Mouse (Mus musculus) kidney, adult 11 months (tissue): ENCODE data around the gene Arhgap32.

ENCODE experiments used
- DNase-seq: peaks from one replicate; pipeline ENCODE4 v3.0.0; 2022

The Arhgap32 gene

DNA sequence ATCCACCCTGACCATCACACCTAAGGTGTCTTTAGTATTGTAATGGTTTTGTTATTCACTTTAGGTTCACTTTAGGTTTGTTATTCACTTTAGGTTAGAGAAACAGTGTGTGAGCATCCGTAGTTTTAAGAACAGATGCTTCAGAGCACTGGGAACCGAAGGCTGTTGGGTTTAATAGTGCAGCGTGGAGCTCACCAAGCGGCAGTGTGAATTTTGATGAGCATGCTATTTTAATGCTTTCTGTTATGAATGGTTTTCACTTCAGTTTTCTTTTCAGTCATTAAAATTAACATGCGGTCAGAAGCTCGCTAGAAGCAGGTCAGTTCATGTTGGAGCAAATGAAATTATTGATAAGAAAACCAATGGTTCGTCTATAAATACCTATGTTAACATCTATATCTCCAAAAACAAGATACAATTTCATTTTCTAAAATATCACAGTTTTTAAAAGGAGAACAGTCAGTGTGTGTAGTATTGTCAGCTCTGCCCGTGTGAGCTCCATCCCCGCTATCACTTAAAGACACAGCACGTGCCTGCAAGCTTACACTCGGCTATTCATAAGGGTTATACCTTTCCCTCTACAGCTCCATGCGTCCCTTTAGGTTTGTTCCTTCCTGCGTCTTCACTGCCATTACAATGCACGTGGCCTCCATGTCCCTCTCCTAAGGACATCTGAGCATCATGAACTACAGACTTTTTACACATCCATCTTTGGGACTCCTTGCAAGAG lies 21.9 kb downstream of the Arhgap32 start:
- DNase-seq, result no peak

DNA sequence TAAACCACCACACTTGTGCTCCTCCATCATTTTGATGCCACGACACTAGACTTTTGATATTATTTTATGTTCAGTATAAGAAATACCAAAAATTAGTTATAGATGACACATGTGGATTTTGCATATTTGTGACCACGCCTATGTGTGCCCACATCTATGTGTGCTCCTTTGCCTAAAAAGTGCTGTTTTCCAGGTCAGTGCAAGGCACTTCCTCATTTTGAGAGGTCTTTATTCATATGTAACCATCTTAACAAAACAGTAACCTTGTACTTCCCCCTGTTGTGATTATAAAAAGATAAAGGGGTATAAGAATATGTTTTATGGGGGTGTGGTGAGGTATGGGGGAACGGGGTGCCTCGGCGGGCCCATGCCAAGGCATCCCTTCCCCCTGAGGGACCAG lies 22.7 kb downstream of the Arhgap32 start:
- DNase-seq, result no peak

DNA sequence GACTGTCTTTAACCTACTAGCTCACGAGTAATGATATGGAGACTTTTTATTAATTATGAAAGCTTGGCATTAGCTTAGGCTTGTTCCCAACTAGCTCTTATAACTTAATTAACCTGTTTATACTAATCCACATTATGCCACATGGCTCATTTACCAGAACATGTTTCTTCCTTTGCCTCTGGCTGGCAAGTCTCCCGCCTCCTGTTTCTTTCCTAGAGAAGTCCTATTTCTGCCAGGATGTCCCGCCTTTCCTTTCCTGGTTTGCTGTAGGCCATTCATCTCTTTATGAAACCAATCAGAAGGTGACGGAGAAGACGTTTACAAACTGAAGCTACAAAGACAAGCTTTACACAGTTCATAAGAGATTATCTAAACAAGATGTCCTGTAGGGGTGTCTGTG lies 23.7 kb downstream of the Arhgap32 start:
- no peak for DNase-seq

DNA sequence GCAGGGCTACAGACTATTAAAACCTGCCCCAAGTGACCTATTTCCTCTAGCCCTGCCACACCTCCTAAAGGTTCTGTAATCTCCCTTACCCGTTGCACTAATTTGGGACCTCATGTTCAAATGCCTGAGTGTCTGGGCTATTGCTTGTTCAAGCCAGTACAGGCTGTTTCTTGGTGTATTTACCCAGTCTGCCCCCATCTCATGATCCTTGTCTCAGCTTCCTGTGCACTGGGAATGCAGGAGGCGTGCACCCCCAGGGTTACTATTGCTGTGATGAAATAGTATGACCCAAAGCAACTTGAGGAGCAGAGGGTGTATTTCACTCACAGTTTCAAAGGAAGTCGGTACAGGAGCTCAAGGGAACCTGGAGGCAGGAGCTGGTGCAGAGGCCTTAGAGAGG lies 26.9 kb downstream of the Arhgap32 start:
- DNase-seq, result no peak

DNA sequence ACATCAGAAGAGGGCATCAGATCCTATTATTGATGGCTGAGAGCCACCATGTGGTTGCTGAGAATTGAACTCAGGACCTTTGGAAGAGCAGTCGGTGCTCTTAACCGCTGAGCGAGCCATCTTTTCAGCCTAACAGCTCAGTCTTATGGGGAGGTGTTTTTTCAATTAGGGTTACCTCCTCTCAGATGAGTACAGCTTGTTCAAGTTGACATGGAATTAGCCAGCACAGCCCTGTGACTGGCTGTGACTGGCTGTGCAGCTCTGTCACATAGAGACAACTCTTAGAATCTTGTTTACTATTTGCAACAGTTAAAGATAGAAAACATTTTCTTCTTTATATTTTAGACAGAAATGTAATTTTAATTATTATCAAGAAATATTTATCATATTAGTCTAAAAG lies 27.5 kb downstream of the Arhgap32 start:
- no peak for DNase-seq

DNA sequence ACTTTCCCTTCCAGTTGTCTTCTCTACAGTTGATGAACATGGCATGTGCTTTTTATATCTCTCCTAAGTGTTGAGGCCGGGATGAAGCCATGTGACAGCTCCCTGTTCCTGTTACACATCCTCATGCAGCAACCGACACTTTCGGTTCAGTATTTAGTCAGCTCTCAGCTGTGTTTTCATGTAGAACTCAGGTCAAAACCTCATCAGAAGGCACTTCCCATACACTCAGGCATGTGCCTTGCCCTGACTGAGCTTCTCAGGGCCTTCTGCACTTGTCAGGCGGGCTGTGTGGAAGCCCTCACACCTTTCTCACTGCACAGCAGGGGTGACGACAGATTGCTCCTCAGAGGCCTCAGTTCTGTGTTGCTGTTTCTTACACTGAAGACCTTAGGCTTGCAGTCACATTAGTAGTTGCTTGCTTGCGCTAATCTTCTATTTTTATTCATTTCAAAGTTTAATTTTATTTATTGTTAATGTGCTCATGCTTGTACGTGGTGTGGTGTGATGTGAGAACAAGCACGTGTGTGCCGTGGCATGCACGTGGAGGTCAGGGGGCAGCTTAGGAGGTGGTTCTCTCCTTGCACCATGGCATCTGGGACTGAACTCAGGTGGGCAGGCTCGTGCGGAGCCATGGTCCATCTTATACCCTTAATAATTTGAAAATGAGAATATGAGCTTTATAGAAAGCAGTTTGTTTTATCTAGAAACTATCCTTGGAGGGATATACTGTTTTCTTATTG lies 30.5 kb downstream of the Arhgap32 start:
- no peak for DNase-seq

DNA sequence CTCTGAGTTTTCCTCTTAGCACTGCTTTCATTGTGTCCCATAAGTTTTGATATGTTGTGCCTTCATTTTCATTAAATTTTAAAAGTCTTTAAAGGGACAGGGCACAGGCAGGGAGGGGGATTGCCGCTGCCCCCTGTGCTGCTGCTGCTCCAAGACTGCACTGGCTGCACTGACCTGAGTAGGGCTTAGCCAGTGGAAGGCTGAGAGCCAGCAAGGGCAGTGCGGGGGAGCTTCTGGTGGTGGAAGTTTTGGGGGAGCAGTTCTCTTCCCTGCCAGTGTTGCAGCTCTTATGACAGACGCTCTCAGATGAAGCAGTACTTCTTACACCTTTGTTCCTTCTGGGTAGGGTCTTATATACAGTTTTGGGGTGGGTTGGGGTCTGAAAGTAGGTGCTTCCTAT lies 33.3 kb downstream of the Arhgap32 start:
- DNase-seq, result no peak

DNA sequence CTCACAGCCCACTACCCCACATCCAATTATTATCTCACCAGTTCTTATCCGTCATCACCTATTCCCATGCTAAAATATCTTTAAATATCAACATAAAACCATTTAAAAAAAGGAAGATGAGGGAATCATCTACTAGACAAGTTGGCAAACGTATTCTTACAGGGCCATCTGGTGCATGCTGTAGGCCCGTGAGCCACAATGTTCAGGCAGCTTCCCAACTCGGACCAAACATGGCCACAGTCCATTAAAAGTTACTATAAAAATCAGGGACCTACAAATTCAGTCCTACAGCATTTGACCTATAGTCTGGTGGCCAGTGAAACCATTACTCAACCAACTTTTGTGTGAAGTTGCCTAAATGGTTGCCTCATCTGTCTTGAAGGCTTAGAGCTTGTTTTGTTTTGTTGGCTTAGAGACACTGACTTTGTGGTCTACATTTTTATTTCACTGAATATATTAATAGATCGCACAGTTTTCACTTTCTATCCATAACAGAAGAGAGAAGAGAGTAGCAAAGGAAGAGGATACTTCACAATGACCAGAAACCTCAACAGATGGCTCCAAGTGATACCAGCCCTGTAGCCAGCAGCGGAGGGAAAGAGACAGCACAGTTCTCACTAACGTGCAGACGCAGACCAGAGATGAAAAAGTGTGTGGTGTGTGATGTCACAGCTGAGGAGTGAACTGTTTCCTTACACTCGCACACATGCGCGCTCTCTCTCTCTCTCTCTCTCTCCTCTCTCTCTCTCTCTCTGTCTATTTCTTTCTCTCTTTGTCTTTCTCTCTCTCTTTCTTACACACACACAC lies 34.1 kb downstream of the Arhgap32 start:
- no peak for DNase-seq

DNA sequence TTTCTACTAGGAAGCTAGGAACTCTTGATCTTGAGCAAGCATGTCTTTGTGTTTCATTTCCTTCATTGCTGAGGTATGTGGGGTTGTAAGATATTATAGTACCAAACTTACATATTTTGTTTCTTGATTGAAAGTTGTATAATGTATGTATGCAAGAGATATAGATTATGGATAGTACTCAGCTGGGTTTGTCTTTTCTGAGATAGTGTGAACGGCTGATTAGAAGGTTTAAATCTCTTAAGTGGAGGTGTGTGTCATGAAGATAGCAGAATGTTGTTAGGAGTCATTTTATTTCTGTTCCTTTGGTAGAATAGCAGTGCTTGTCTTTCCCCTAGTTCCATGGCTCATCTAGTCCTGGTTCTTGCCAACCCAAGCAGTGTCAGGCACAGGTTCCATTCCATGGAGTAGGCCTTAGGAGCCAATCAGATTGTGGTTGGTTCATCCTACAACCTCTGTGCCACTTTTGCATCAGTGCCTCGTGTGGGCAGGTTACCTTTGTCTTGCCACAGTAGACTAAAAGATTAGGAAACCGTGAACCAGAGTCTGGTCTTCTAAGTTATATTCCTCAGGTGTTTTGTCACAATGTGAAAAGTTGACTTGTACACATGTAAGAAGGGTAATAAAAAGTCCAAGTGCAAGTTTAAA lies 38.9 kb downstream of the Arhgap32 start:
- DNase-seq, result no peak

DNA sequence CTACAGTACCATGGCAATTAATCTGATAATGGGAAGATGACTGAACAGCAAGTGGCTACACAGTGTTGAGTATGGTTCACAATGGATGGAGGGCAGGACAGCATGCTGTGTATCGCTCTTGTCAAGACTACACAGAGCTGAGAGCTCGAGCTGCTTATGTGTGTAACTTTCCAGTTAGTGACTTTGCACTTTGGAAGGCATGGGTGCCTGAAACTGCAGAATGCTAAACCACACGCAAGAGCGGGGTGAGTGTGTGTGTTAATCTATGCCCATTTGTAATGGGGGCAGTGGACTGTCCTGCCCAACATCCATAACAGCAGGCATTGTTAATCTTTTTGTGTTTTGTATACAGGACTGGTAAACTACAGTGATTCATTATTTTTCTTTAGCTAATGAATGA lies 40.8 kb downstream of the Arhgap32 start:
- peak; percentile 57 for DNase-seq

DNA sequence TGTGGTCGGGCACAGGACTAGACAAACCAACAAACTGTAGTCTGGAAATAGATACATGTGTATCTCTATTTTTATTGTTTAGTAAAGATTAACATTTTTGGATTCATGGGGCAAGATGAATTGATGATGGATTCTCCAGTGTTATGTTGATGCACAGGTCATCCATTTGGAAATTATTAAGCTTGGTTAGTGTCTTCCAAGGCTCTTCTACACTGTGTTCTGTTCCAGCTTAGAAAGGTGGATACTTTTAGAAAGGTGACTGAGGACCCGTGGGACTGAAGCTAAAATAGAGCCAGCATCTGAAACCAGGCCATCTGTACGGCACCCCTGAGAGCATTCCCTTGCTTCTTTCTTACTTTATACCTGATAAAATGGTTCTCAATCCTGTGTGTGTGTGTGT lies 41.3 kb downstream of the Arhgap32 start:
- no peak for DNase-seq

DNA sequence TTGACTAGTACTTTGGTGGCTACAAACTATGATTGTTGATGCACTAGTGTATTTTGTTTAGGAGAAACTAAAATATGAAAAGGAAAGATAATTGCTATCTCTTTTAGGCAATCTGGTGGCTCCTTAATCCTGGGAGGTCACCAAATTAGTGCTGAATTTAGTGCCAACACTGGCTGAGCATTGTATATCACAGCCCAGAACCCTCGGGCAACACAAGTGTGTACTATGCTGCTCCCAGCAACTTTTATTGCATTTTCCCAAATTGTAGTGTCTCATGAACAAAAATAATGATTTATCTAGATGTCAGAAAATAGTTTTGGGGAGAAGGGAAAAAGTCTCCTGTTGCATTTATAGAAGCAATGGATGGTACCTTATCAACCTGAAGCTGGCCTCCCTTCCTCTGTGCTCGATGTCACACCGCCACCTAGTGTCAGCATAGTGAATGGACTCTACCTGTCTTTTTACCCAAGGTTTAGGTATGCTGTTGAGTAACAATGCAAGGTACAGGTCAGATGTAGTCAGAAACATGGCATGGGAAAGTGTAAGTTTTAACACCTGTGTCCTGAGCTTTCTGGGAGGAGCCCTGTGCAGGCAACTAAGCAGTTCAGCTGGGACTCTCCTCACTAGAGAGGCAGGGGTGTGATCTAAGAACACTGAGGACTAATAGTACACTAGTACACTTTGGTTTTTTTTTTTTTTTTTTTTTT lies 43.1 kb downstream of the Arhgap32 start:
- DNase-seq, result peak; percentile 50

DNA sequence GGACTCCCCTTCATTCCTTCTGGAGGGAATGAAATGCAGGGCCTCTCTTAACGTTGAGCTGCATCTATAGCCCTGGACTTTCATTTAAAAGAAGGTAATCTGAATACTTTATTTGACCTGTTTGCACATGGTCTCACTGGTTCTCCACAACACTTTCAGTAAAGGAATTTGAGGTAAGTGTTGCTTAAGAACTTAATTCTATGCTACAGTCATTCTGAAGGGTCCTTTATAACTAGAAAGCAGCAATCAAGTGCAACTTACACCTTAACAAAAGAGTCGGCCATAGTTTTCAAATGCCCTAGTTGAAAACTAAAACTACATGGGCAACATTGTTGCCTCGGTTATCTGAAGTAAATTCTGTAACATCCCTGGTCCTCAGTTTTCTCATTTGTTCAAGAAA lies 43.8 kb downstream of the Arhgap32 start:
- no peak for DNase-seq

DNA sequence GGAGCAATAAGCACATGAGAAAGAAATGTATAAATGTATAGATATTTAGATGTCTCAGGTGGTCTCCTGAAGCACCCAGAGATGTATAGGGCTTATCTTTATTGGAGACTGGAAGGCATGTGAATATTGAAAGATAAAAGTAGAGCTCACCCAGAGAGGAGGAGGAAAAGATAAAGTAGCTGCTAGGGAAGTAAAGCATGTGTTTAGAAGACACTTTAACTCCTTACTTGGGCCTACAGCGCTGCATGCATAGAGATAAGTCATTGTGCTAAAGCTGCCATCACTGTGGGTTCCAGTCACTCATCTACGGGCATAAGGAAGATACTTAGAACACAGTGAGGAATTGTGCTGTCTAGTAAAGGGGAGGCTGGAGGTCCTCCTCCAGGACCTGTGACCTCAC lies 46.9 kb downstream of the Arhgap32 start:
- no peak for DNase-seq

DNA sequence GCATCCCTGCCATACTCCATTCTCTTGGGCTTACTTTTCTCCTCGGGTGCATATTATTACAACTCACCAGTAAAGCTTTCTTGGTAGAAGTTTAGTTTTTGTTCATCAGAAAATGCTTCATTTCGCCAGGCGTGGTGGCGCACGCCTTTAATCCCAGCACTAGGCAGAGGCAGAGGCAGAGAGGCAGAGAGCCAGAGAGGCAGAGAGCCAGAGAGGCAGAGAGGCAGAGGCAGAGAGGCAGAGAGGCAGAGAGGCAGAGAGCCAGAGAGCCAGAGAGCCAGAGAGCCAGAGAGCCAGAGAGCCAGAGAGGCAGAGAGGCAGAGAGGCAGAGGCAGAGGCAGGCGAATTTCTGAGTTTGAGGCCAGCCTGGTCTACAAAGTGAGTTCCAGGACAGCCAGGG lies 47.9 kb downstream of the Arhgap32 start:
- DNase-seq, result peak; percentile 15

DNA sequence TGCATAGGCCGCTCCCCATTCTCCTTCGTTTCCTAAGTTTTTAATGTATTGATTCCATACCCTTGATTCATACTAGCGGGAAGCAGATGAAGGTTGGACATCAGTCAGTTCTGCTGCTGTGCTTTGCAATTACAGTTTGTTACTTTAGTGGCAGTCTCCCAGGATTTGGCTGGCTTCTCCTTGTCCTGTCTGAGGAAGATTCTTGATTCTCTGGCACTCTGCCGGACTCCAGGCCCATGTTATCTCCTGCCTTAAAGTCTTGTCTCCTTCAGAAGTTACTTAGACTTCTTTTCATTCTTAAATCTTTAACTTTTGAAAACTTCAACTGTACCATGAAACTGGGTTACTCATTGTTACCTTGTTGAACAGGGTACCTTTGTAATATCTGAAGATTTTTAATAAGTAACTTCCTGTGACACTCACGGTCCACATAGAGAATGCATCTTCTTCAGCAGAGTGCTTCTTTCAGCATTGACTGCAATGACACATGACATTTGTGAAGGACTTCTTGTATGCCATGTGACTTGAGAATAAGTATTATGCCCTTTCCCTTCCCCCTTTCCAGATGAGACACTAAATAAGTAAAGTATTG lies 52.7 kb downstream of the Arhgap32 start:
- DNase-seq, result peak; percentile 71

DNA sequence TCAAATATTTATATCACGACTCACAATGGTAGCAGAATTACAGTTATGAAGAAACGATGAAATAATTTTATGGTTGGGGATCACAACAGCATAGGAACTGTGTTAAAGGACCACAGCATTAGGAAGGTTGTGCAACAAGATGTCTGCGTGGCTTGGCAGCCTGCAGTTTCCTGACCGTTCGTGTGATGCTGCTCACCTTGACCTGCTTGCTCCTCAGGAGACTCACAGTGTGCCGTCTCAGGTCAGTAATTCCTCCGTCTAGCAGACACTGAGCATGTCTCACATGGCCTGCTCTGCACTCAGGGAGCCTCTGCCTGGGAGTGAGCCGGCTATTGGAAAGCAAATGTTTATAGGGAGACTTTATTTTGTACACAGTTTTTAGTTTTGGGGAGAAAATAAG lies 54.8 kb downstream of the Arhgap32 start:
- DNase-seq, result peak; percentile 62

DNA sequence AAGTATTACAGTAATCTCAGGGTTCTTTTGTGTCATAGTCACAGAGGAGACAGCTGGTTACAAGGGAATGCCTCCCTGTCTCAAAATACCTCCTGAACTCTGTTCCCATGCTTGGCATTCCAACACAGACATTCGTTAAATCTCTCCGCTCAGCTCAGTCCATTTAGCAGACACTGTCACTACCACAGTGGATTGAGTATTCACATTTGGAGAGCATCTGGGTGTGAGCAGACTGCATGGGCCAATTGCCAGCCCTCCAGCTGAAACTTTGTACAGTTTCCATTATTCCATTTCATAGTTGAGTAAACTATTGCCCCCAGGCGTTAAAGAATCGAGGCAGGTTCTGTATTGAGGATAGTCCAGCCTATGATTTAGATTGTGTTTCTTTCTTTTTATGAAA lies 60.7 kb downstream of the Arhgap32 start:
- peak; percentile 34 for DNase-seq

DNA sequence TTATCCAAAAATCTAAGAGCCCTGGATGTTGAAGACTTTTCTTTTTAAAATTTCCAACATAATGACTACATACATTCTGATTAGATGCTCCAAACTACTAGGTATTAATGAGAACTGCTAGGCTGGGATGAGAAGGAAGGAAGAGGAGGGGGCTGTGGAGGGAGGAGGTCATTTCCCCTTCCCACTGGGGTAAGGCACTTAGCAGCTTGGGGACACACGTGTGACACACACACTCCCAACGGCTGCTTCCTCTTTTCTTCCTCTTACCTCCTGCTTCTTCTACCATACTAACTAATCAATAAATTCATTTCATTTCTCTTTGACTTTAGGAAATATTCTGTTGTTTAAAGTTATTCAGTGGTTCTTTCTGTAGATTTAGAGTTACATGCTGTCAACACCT lies 65.2 kb downstream of the Arhgap32 start:
- no peak for DNase-seq

DNA sequence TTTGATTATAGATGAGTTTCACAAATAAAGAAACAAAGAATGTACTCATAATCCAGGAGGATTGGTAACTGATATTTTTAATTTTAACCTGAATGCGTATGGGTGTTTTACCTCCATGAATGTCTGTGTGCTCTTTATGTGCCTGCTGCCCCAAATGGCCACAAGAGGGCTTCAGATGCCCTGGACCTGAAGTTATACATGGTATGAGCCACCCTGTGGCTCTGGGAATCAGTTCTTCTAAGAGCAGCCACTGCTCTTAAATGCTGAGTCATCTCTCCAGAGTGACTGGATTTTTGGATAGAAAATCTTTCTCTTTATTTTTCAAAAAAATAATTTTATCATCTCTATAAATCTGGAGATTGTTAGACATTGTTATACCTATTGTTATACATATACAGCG lies 70.6 kb downstream of the Arhgap32 start:
- no peak for DNase-seq

DNA sequence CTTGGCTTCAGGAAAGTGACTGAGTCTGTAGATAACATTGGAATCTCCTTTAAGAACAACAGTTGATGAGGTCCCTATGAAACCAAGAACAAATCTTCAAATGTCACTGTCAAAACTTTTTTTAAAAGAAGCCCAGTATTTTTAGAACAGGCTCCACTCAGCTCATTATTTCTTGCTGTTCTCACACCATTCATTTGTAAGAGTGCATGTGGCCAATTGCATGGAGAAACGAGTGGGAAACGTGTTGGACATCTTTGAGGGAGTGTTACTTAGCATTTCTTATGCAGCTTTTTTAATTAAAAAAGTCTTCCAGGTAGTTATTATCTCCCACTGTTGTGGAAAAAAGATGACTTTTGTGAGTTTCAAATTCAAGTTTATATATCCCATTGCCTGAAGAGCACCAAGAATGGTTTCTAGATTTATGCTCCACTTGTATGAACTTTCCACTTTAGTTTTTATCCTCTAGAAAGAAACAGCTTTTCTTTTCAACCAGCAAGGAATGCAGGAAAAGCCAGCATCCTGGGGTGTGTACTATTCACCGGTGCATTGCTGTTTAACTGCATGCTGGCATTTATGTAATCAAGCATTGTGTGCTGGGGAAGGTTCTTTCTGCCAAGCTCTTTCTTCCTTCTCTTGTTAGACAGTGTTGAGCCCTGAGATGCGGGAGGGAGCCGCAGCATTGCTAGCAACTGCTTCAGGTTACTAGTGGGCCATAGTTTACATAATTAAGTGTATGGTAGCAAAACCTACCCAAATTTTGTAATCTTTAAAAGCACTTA lies 76.5 kb downstream of the Arhgap32 start:
- no peak for DNase-seq
